ENCODE assay signal across 9 mouse cellular contexts in the genomic region with DNA sequence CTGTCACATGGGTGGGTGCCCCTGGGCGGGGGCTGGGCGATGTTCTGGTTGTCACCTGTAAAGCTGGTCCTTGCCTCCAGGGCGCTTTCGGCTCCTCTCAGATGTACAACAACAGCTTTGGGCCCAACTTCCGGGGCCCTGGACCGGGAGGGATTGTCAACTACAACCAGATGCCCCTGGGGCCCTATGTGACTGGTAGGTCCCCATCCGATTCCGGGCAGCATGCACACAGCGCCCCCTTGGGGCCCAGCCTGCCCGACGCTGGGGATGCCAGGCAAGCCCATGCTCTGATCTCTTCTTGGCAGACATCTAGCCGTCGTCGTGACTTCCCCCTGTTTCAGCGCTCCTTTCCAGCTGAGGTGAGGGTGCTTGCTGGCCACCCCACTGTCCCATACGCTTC. TPM values are rescaled to one million over a fixed set of nuclear protein-coding genes. Genes with fewer than 3 reads are reported as not detected.
DNase-seq lines count a peak whose midpoint lies in the region; ATAC-seq and TF ChIP-seq lines count a peak whose summit lies in the region.
"Had no signal": no experiment of that assay in that cellular context is flagged by ENCODE, and none has a peak within 500 bp of the region (broad histone marks: within the 10 kb centered on the region; RNA-seq: fewer than 3 reads in every experiment).

No protein-coding gene starts in this region.

- H3K79me2 ChIP-seq in liver, adult 2 months (ENCODE audit: control insufficient read depth, insufficient read depth, low read length), result no peaks in the 10 kb centered on the region

- H3K36me3 ChIP-seq in liver, adult 2 months (ENCODE audit: control insufficient read depth, insufficient read depth, low read length), result no peaks in the 10 kb centered on the region
- H3K36me3 ChIP-seq in liver, embryonic 12.5 days, result no peaks in the 10 kb centered on the region
- H3K36me3 ChIP-seq: G1E had no signal

- H3K4me2 ChIP-seq in liver, embryonic 12.5 days, result no peak overlapping the region

- ATAC-seq in liver, embryonic 12.5 days, result no peak

- DNase-seq in cerebellum, postnatal 36 days, result peak; percentile 16 to 30
- no peak for DNase-seq in cerebellum, adult 11 months
- DNase-seq in liver, adult 2 months (ENCODE audit: extremely low read depth, low read depth, low spot score), result no peak
- peak; percentile 47 for DNase-seq in brain, adult 2 months (ENCODE audit: low read depth, low spot score)
- peak; percentile 32 for DNase-seq in retina, postnatal 1 day
- no peak for DNase-seq in layer of hippocampus, adult 18-20 months (ENCODE audit: low spot score in 2 of 2)
- no peak for DNase-seq in c-Kit-positive CD71-positive TER-119-positive erythroid progenitor cells, embryonic 14.5 days (ENCODE audit: low spot score)

- H3K9ac ChIP-seq in liver, adult 2 months (ENCODE audit: low read depth, low read length), result no peak overlapping the region
- no peak overlapping the region for H3K9ac ChIP-seq in liver, embryonic 12.5 days

- TF ChIP-seq CTCF in liver, adult 2 months (IDR thresholded peaks at IDR 0.05; ENCODE audit: low read depth, low read length), result peak; percentile 27; the same call in 1 of the 2 replicates

- H3K9me3 ChIP-seq in liver, embryonic 12.5 days (replicated peaks), result no peaks in the 10 kb centered on the region

- no peak overlapping the region for H3K27ac ChIP-seq in liver, adult 2 months (replicated peaks; ENCODE audit: insufficient read depth, low read depth, low read length)
- no peak overlapping the region for H3K27ac ChIP-seq in liver, embryonic 12.5 days

- no peak overlapping the region for H3K4me3 ChIP-seq in liver, adult 2 months (ENCODE audit: insufficient read depth, low read depth, low read length)
- no peak overlapping the region for H3K4me3 ChIP-seq in liver, embryonic 12.5 days

- 54% methylated on average over 16 of the region's 16 CpGs for WGBS in liver, adult 2 months
- WGBS in liver, embryonic 12.5 days (ENCODE audit: insufficient replicate concordance), result 48% methylated on average over 16 of the region's 16 CpGs

- H3K4me1 ChIP-seq in liver, adult 2 months (ENCODE audit: control insufficient read depth, insufficient read depth, low read length), result no peaks in the 10 kb centered on the region
- H3K4me1 ChIP-seq in liver, embryonic 12.5 days, result no peaks in the 10 kb centered on the region

- no peak for TF ChIP-seq POLR2A in liver, adult 2 months (IDR thresholded peaks at IDR 0.05; ENCODE audit: extremely low read depth, insufficient read depth, low read length)

- H3K27me3 ChIP-seq in liver, adult 2 months (ENCODE audit: control insufficient read depth, insufficient read depth, low read length), result no peaks in the 10 kb centered on the region
- peaks cover 6% of the 10 kb centered on the region; the same call in 1 of the 2 replicates for H3K27me3 ChIP-seq in liver, embryonic 12.5 days (replicated peaks)

RNA-seq across cellular contexts. Expression of a gene that starts 47.2 kb away (rescaled TPM):
- under 0.01 TPM in 1 of 2 replicates, not detected in the other for total RNA-seq in liver, adult 2 months (2014; rRNA removed)
- polyA plus RNA-seq in liver, adult 2 months (2012; rRNA removed), result not detected in 2 replicates
- polyA plus RNA-seq in liver, embryonic 12.5 days (2016; fragmentation: Nextera tagmentation; extraction: Ambion mirVana), result 0.01 and 0.02 TPM in 2 replicates
- total RNA-seq in layer of hippocampus, adult 18-20 months (2021), result 100 to 1,000 TPM; 129 to 131 TPM

Comparison
In these comparisons a context has a peak if more than half of its experiments do, and no peak if none do; other contexts are left out.
1. DNase-seq: peak in cerebellum, postnatal 36 days (2 of 2), brain, adult 2 months (single experiment) and retina, postnatal 1 day (single experiment); none in cerebellum, adult 11 months (single experiment), liver, adult 2 months (single experiment), layer of hippocampus, adult 18-20 months (0 of 2) and c-Kit-positive CD71-positive TER-119-positive erythroid progenitor cells, embryonic 14.5 days (single experiment).
2. RNA of a gene that starts 47.2 kb away (total RNA-seq): 129 to 131 TPM in layer of hippocampus, adult 18-20 months; under 0.01 TPM in liver, adult 2 months; every median in the first group is over 100 times any median in the second.